Mouse (Mus musculus): Measurements from ENCODE around the gene Tcp11. TPM values are rescaled to one million over a fixed set of nuclear protein-coding genes. Genes with fewer than 3 reads are reported as not detected.
A peak's percentile ranks its signal among the peaks of the same experiment; 100 is the strongest.

The Tcp11 gene
- polyA plus RNA-seq, 1 experiment = not detected

- TF ChIP-seq POLR2A (IDR thresholded peaks at IDR 0.05; ENCODE audit: low read depth, low read length) = no peak
- no peak for TF ChIP-seq CTCF (IDR thresholded peaks at IDR 0.05; ENCODE audit: borderline replicate concordance, insufficient read depth, low read length)
- Histone ChIP-seq H3K4me1 (ENCODE audit: control insufficient read depth, insufficient read depth, low read length) (no peaks in the 10 kb centered on the region; the same call in 1 of the 2 replicates), H3K27ac (ENCODE audit: insufficient read depth, low read length) (no peak overlapping the region), H3K4me3 (ENCODE audit: insufficient read depth, low read length) (no peak overlapping the region)
These were observed 8.3 kb upstream of the Tcp11 start for GRCm38 (mm10) chr17:28088718-28089117.

GRCm38 (mm10) chr17:28087430-28087829, 7.0 kb upstream of the Tcp11 start:
- Histone ChIP-seq H3K27ac (ENCODE audit: insufficient read depth, low read length) (no peak overlapping the region), H3K4me3 (ENCODE audit: insufficient read depth, low read length) (no peak overlapping the region), H3K4me1 (ENCODE audit: control insufficient read depth, insufficient read depth, low read length) (no peaks in the 10 kb centered on the region; the same call in 1 of the 2 replicates)
- TF ChIP-seq POLR2A (IDR thresholded peaks at IDR 0.05; ENCODE audit: low read depth, low read length) (no peak), CTCF (IDR thresholded peaks at IDR 0.05; ENCODE audit: borderline replicate concordance, insufficient read depth, low read length) (no peak)

DNA sequence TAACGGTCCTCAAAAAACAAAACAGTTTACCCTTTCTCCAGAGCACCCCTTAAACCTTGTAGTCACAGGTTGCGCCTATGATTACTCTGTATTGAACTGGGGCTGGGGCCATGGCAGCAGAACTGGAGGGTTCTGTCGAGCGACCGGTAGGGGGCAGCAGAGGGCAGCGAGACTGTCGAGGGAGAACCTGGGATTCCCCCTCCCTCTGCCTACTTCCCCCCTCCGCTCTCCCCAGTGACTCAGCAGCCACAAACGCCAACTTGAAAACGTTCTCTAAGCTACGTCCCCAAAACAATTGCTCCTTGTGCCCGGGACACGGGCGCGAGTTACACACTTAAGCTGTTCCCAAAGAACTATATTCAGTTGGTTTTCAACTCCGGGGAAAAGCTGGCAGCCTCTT, 4.5 kb upstream of the Tcp11 start:
- no peak overlapping the region for H3K4me3 ChIP-seq (ENCODE audit: insufficient read depth, low read length)
- H3K27ac ChIP-seq (ENCODE audit: insufficient read depth, low read length) = no peak overlapping the region

GRCm38 (mm10) chr17:28084395-28084905, 4.0 kb upstream of the Tcp11 start:
- TF ChIP-seq CTCF (IDR thresholded peaks at IDR 0.05; ENCODE audit: borderline replicate concordance, insufficient read depth, low read length) (no peak), POLR2A (IDR thresholded peaks at IDR 0.05; ENCODE audit: low read depth, low read length) (no peak)
- no peak overlapping the region for H3K27ac ChIP-seq (ENCODE audit: insufficient read depth, low read length)
- no peaks in the 10 kb centered on the region; the same call in 1 of the 2 replicates for H3K4me1 ChIP-seq (ENCODE audit: control insufficient read depth, insufficient read depth, low read length)
- no peak overlapping the region for H3K4me3 ChIP-seq (ENCODE audit: insufficient read depth, low read length)

More for the DNA sequence above, 4.5 kb upstream of the Tcp11 start:
- TF ChIP-seq CTCF (IDR thresholded peaks at IDR 0.05; ENCODE audit: borderline replicate concordance, insufficient read depth, low read length) (peak; percentile 85), POLR2A (IDR thresholded peaks at IDR 0.05; ENCODE audit: low read depth, low read length) (no peak)
- H3K4me1 ChIP-seq (ENCODE audit: control insufficient read depth, insufficient read depth, low read length) = no peaks in the 10 kb centered on the region; the same call in 1 of the 2 replicates

- no peak overlapping the region for H3K27ac ChIP-seq (ENCODE audit: insufficient read depth, low read length)
- TF ChIP-seq CTCF (IDR thresholded peaks at IDR 0.05; ENCODE audit: borderline replicate concordance, insufficient read depth, low read length) (no peak), POLR2A (IDR thresholded peaks at IDR 0.05; ENCODE audit: low read depth, low read length) (no peak)
- H3K4me3 ChIP-seq (ENCODE audit: insufficient read depth, low read length) = no peak overlapping the region
- H3K4me1 ChIP-seq (ENCODE audit: control insufficient read depth, insufficient read depth, low read length) = no peaks in the 10 kb centered on the region; the same call in 1 of the 2 replicates
These were observed 2.4 kb upstream of the Tcp11 start for GRCm38 (mm10) chr17:28082863-28083262.

DNA sequence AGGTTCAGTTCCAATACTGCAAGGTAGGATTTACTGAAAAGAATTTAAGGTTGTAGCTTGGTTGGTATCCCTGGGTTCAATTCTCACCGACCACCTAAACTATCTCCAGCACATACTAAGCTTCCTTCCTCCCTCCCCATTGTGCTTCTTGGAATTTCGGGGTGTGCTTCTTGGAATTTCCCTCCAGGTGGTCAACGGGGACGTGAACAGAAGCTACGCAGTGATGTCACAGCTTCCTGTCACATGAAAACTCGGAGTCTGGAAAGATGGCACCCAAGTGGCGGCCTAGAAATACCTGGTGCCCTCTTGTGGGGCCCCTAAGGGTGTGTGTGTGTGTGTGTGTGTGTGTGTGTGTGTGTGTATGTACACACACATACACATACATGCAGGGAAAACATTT, 1.4 kb upstream of the Tcp11 start:
- H3K27ac ChIP-seq (ENCODE audit: insufficient read depth, low read length) = no peak overlapping the region
- TF ChIP-seq CTCF (IDR thresholded peaks at IDR 0.05; ENCODE audit: borderline replicate concordance, insufficient read depth, low read length) (no peak), POLR2A (IDR thresholded peaks at IDR 0.05; ENCODE audit: low read depth, low read length) (no peak)
- H3K4me3 ChIP-seq (ENCODE audit: insufficient read depth, low read length) = no peak overlapping the region
- no peaks in the 10 kb centered on the region for H3K4me1 ChIP-seq (ENCODE audit: control insufficient read depth, insufficient read depth, low read length)

GRCm38 (mm10) chr17:28081385-28081784, 946 bp upstream of the Tcp11 start:
- H3K4me3 ChIP-seq (ENCODE audit: insufficient read depth, low read length) = no peak overlapping the region
- H3K27ac ChIP-seq (ENCODE audit: insufficient read depth, low read length) = no peak overlapping the region
- H3K4me1 ChIP-seq (ENCODE audit: control insufficient read depth, insufficient read depth, low read length) = no peaks in the 10 kb centered on the region
- 0 out of 2 replicates have a peak, but pooled peaks have one; percentile 16 for TF ChIP-seq CTCF (IDR thresholded peaks at IDR 0.05; ENCODE audit: borderline replicate concordance, insufficient read depth, low read length)
- no peak for TF ChIP-seq POLR2A (IDR thresholded peaks at IDR 0.05; ENCODE audit: low read depth, low read length)

GRCm38 (mm10) chr17:28080817-28081165, 352 bp upstream of the Tcp11 start:
- Histone ChIP-seq H3K27ac (ENCODE audit: insufficient read depth, low read length) (no peak overlapping the region), H3K4me1 (ENCODE audit: control insufficient read depth, insufficient read depth, low read length) (no peaks in the 10 kb centered on the region), H3K4me3 (ENCODE audit: insufficient read depth, low read length) (no peak overlapping the region)
- TF ChIP-seq CTCF (IDR thresholded peaks at IDR 0.05; ENCODE audit: borderline replicate concordance, insufficient read depth, low read length) = no peak
- no peak for TF ChIP-seq POLR2A (IDR thresholded peaks at IDR 0.05; ENCODE audit: low read depth, low read length)

DNA sequence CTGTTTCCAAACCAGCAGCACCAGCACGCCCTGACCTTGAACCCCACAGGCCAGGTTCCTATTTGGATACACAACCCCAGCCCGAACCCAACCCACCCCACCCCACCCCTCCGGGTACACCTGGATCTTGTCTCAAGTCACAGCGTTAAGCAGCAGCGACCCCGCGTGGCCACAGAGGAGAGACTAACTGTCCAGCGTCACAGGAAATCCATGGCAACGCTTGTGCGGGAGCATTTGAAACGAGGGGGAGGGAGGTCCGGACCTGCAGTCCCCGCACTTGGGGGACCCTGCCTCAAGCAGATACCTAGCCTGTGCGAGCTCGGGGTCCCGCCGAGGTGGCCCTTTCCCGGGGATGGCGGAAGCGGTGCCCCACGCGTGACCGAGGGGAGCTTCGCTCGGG, 821 bp downstream of the Tcp11 start:
- Histone ChIP-seq H3K4me1 (ENCODE audit: control insufficient read depth, insufficient read depth, low read length) (no peaks in the 10 kb centered on the region), H3K4me3 (ENCODE audit: insufficient read depth, low read length) (peak overlapping the region; percentile 61)

DNA sequence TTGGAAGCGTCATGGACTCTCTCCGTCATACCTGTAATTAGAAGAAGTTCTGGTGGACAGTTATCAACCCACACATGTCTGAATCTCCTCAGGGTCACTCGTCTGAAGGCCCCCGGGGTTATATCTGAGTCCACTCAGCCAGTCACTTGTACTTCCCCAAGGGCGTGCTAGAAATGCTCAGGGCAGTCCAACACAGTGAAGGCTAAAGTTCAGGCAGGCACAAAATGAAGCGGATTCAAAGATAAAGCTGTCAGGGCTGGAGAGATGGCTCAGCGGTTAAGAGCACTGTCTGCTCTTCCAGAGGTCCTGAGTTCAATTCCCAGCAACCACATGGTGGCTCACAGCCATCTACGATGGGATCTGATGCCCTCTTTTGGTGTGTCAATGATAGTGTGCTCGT, 2.4 kb downstream of the Tcp11 start:
- Histone ChIP-seq H3K4me3 (ENCODE audit: insufficient read depth, low read length) (no peak overlapping the region), H3K27ac (ENCODE audit: insufficient read depth, low read length) (no peak overlapping the region), H3K4me1 (ENCODE audit: control insufficient read depth, insufficient read depth, low read length) (no peaks in the 10 kb centered on the region)
- no peak for TF ChIP-seq POLR2A (IDR thresholded peaks at IDR 0.05; ENCODE audit: low read depth, low read length)
- TF ChIP-seq CTCF (IDR thresholded peaks at IDR 0.05; ENCODE audit: borderline replicate concordance, insufficient read depth, low read length) = no peak

More for the DNA sequence above, 821 bp downstream of the Tcp11 start:
- TF ChIP-seq CTCF (IDR thresholded peaks at IDR 0.05; ENCODE audit: borderline replicate concordance, insufficient read depth, low read length) (peak; percentile 95), POLR2A (IDR thresholded peaks at IDR 0.05; ENCODE audit: low read depth, low read length) (no peak)
- H3K27ac ChIP-seq (ENCODE audit: insufficient read depth, low read length) = no peak overlapping the region

All from embryonic fibroblast, embryonic 13.5 days (primary cell).